Mouse (Mus musculus) forebrain, embryonic 13.5 days (tissue): ENCODE measurements around the gene Zfp362. TPM values are rescaled to one million over a fixed set of nuclear protein-coding genes. Genes with fewer than 3 reads are reported as not detected.

Source experiments
- ATAC-seq: fragments of 200-750 bp; cut with Nextera tagmentation; 2 replicates; pipeline ENCODE4 v1.8.0; 2017
- H3K27ac ChIP-seq: fragments of 300-500 bp; sonication (generic); 2 replicates; pipeline ENCODE4 v1.5.1; 2015; ENCODE audit warnings: inconsistent platforms, mild to moderate bottlenecking, moderate library complexity
- H3K27me3 ChIP-seq: fragments of 300-500 bp; sonication (generic); 2 replicates; pipeline ENCODE4 v1.6.1; 2015; ENCODE audit warnings: mild to moderate bottlenecking, inconsistent platforms
- H3K36me3 ChIP-seq: fragments of 300-500 bp; sonication (generic); 2 replicates; pipeline ENCODE4 v1.6.1; 2015; ENCODE audit warnings: mild to moderate bottlenecking, inconsistent platforms; ENCODE audit not compliant: poor library complexity, severe bottlenecking
- H3K4me1 ChIP-seq: fragments of 300-500 bp; sonication (generic); 2 replicates; pipeline ENCODE4 v1.6.1; 2015; ENCODE audit warnings: inconsistent platforms
- H3K4me2 ChIP-seq: fragments of 300-500 bp; sonication (generic); 2 replicates; pipeline ENCODE4 v1.6.1; 2015; ENCODE audit warnings: inconsistent platforms, mild to moderate bottlenecking, moderate library complexity
- H3K4me3 ChIP-seq: fragments of 300-500 bp; sonication (generic); 2 replicates; pipeline ENCODE4 v1.5.1; 2015; ENCODE audit warnings: mild to moderate bottlenecking, inconsistent platforms
- H3K9ac ChIP-seq: fragments of 300-500 bp; sonication (generic); 2 replicates; pipeline ENCODE4 v1.6.1; 2015; ENCODE audit warnings: mild to moderate bottlenecking, inconsistent platforms
- H3K9me3 ChIP-seq: fragments of 300-500 bp; sonication (generic); replicated peaks from 2 replicates; pipeline ENCODE4 v1.6.1; 2016; ENCODE audit warnings: inconsistent platforms
- WGBS: fragments of 180-500 bp; shearing (Covaris S2); methylation state at CpG from one replicate; pipeline ENCODE4 v1.1.7; 2015; 5-methylcytosine and 5-hydroxymethylcytosine counted together
- polyA plus RNA-seq: library from polyadenylated mRNA; unstranded; fragments of >200 nt; fragmentation: Nextera tagmentation; extraction: Ambion mirVana; gene quantifications from 2 replicates; pipeline ENCODE4 v1.2.1, GENCODE M21; 2015

Gene Zfp362
- polyA plus RNA-seq, 1 experiment from 2014 or later, result 42.3 TPM

- Histone ChIP-seq H3K9ac (no peak overlapping the region), H3K27ac (0 out of 2 replicates have a peak overlapping the region, but pooled peaks have one; percentile 10), H3K9me3 (no peaks in the 10 kb centered on the region), H3K36me3 (peaks cover 95% of the 10 kb centered on the region), H3K4me3 (no peak overlapping the region), H3K27me3 (no peaks in the 10 kb centered on the region), H3K4me2 (no peak overlapping the region), H3K4me1 (peaks cover 16% of the 10 kb centered on the region; the same call in 1 of the 2 replicates)
- no peak for ATAC-seq
- WGBS, result 57% methylated on average over 5 of the region's 5 CpGs
These were observed 54.8 kb downstream of the Zfp362 start for GRCm38 (mm10) chr4:128751006-128751405.

GRCm38 (mm10) chr4:128748309-128748708 lies 57.5 kb downstream of the Zfp362 start:
- no peak overlapping the region for H3K9ac ChIP-seq

GRCm38 (mm10) chr4:128747614-128748270 lies 58.1 kb downstream of the Zfp362 start:
- Histone ChIP-seq H3K4me1 (peaks cover 19% of the 10 kb centered on the region), H3K4me3 (no peak overlapping the region), H3K27me3 (no peaks in the 10 kb centered on the region), H3K36me3 (peaks cover 93% of the 10 kb centered on the region), H3K9ac (no peak overlapping the region), H3K4me2 (no peak overlapping the region), H3K27ac (0 out of 2 replicates have a peak overlapping the region, but pooled peaks have one; percentile 25), H3K9me3 (no peaks in the 10 kb centered on the region)
- ATAC-seq, result 0 out of 2 replicates have a peak, but pooled peaks have one; percentile 11
- WGBS, result 71% methylated on average over 22 of the region's 22 CpGs

More at GRCm38 (mm10) chr4:128748309-128748708, 57.5 kb downstream of the Zfp362 start:
- peaks cover 98% of the 10 kb centered on the region for H3K36me3 ChIP-seq
- H3K4me2 ChIP-seq, result no peak overlapping the region
- ATAC-seq, result no peak
- no peak overlapping the region; the same call in 1 of the 2 replicates for H3K27ac ChIP-seq
- no peak overlapping the region for H3K4me3 ChIP-seq
- 87% methylated on average over 7 of the region's 7 CpGs for WGBS
- H3K27me3 ChIP-seq, result no peaks in the 10 kb centered on the region
- no peaks in the 10 kb centered on the region for H3K9me3 ChIP-seq
- H3K4me1 ChIP-seq, result peaks cover 14% of the 10 kb centered on the region; the same call in 1 of the 2 replicates

GRCm38 (mm10) chr4:128745160-128745559 lies 60.7 kb downstream of the Zfp362 start:
- Histone ChIP-seq H3K36me3 (peaks cover 79% of the 10 kb centered on the region), H3K4me1 (peaks cover 39% of the 10 kb centered on the region), H3K9me3 (no peaks in the 10 kb centered on the region), H3K9ac (no peak overlapping the region), H3K27ac (no peak overlapping the region), H3K4me3 (no peak overlapping the region), H3K4me2 (no peak overlapping the region), H3K27me3 (no peaks in the 10 kb centered on the region)
- no peak for ATAC-seq
- WGBS, result 90% methylated on average over 8 of the region's 8 CpGs

GRCm38 (mm10) chr4:128743031-128743626 lies 62.7 kb downstream of the Zfp362 start:
- ATAC-seq, result no peak
- Histone ChIP-seq H3K9me3 (no peaks in the 10 kb centered on the region), H3K4me3 (no peak overlapping the region), H3K36me3 (peaks cover 60% of the 10 kb centered on the region), H3K9ac (no peak overlapping the region), H3K4me2 (no peak overlapping the region), H3K27ac (0 out of 2 replicates have a peak overlapping the region, but pooled peaks have one; percentile 48), H3K4me1 (peaks cover 46% of the 10 kb centered on the region), H3K27me3 (no peaks in the 10 kb centered on the region)
- WGBS, result 65% methylated on average over 12 of the region's 12 CpGs

- ATAC-seq, result peak; percentile 14; the same call in 1 of the 2 replicates
- Histone ChIP-seq H3K4me3 (no peak overlapping the region), H3K4me1 (peaks cover 46% of the 10 kb centered on the region), H3K36me3 (peaks cover 54% of the 10 kb centered on the region), H3K27me3 (no peaks in the 10 kb centered on the region), H3K9me3 (no peaks in the 10 kb centered on the region), H3K27ac (peak overlapping the region; percentile 48), H3K4me2 (no peak overlapping the region), H3K9ac (no peak overlapping the region; the same call in 1 of the 2 replicates)
- 46% methylated on average over 10 of the region's 10 CpGs for WGBS
These were observed 63.4 kb downstream of the Zfp362 start for GRCm38 (mm10) chr4:128742379-128742970.

GRCm38 (mm10) chr4:128741906-128742305 lies 63.9 kb downstream of the Zfp362 start:
- Histone ChIP-seq H3K36me3 (peaks cover 48% of the 10 kb centered on the region), H3K27me3 (no peaks in the 10 kb centered on the region), H3K9me3 (no peaks in the 10 kb centered on the region), H3K9ac (no peak overlapping the region; the same call in 1 of the 2 replicates), H3K4me2 (no peak overlapping the region), H3K4me3 (no peak overlapping the region), H3K4me1 (peaks cover 46% of the 10 kb centered on the region), H3K27ac (no peak overlapping the region; the same call in 1 of the 2 replicates)
- no peak for ATAC-seq
- WGBS, result 47% methylated on average over 5 of the region's 5 CpGs

GRCm38 (mm10) chr4:128740878-128741277 lies 65.0 kb downstream of the Zfp362 start:
- no peak for ATAC-seq

GRCm38 (mm10) chr4:128737825-128738610 lies 67.8 kb downstream of the Zfp362 start:
- H3K4me2 ChIP-seq, result peak overlapping the region; percentile 54
- H3K4me1 ChIP-seq, result peaks cover 82% of the 10 kb centered on the region
- WGBS, result 27% methylated on average over 14 of the region's 14 CpGs
- H3K9ac ChIP-seq, result peak overlapping the region; percentile 65
- peaks cover 34% of the 10 kb centered on the region for H3K36me3 ChIP-seq
- no peaks in the 10 kb centered on the region for H3K9me3 ChIP-seq
- ATAC-seq, result no peak
- 0 out of 2 replicates have a peak overlapping the region, but pooled peaks have one; percentile 17 for H3K4me3 ChIP-seq
- no peaks in the 10 kb centered on the region for H3K27me3 ChIP-seq
- H3K27ac ChIP-seq, result peak overlapping the region; percentile 95

More at GRCm38 (mm10) chr4:128740878-128741277, 65.0 kb downstream of the Zfp362 start:
- Histone ChIP-seq H3K27me3 (no peaks in the 10 kb centered on the region), H3K4me1 (peaks cover 55% of the 10 kb centered on the region), H3K9ac (0 out of 2 replicates have a peak overlapping the region, but pooled peaks have one; percentile 16), H3K36me3 (peaks cover 43% of the 10 kb centered on the region), H3K4me2 (no peak overlapping the region), H3K9me3 (no peaks in the 10 kb centered on the region), H3K27ac (no peak overlapping the region), H3K4me3 (no peak overlapping the region)
- 58% methylated on average over 1 of the region's 1 CpGs for WGBS

- Histone ChIP-seq H3K4me3 (peak overlapping the region; percentile 15), H3K4me2 (peak overlapping the region; percentile 54), H3K9ac (peak overlapping the region; percentile 65), H3K27me3 (no peaks in the 10 kb centered on the region), H3K36me3 (peaks cover 28% of the 10 kb centered on the region), H3K27ac (peak overlapping the region; percentile 95), H3K9me3 (no peaks in the 10 kb centered on the region), H3K4me1 (peaks cover 81% of the 10 kb centered on the region)
- 3% methylated on average over 6 of the region's 6 CpGs for WGBS
- peak; percentile 66; the same call in 1 of the 2 replicates for ATAC-seq
These were observed 68.7 kb downstream of the Zfp362 start for GRCm38 (mm10) chr4:128737137-128737589.
